Mouse (Mus musculus) natural killer cell, adult 2 months (primary cell): ENCODE measurements around the gene Hsp90ab1.

Source experiments
- DNase-seq, 2 experiments: peaks; one replicate each; pipeline ENCODE4 v3.0.0; 2022; ENCODE audit warnings: low spot score in 2 of 2

The Hsp90ab1 gene

DNA sequence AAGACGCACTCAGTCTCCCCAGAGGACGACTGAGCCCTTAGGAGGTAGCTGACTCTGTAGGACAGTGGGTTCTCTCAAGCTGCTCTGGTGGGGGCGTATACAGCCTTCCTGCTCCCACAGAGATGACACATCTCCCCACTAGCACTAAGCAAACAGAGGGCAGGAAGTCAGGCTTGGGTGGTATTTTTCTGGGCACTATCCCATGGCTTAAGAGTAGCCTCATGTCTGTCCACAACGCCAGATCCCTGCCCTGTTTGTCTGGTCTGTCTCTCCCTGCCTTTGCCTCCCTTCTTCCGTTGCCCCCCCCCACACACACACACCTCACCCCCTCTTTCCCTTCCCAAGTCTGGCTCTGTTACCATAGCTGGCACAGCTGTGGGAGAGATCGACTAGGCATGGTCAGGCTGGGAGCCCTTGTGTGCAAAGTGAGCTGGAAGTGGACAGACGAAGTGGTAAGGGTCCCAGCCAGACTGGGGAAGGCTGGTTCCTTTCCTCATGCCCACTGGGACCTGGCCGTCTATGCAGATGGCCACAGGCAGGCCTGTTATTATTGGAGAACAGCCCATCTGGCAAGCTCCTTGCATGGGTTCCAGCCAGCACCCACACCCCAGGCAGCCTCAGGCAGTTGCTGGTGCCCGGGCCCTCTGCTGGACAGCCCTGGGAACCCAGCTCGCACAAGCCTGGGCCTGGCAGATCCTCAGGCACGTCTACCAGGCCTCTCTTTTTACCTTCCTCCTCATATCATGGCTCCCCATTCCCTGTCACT lies 23.7 kb upstream of the Hsp90ab1 start:
- DNase-seq, result peak; percentile 36 to 49

GRCm38 (mm10) chr17:45595736-45596390 lies 22.8 kb upstream of the Hsp90ab1 start:
- DNase-seq, result no peak

GRCm38 (mm10) chr17:45594881-45595735 lies 22.0 kb upstream of the Hsp90ab1 start:
- DNase-seq, result peak; percentile 46 to 62

DNA sequence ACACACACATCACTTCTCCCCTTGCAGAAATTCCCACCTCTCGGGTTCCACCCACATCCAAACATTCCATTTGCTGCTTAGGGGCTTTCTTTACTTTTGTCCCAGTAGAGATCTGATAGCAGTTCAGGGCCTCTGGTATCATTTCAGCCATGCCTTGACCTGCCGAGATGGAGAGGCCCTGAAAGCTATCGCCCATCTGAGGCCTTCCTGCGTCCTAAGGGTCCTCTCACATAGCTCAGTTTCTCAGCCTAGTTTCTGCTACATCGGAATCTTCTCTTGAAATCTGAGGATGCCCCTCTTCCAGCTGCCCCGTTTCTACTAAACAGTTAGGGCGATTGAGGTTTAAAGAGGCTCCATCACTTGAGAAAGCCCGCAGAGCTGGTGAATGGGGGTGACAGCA lies 21.1 kb upstream of the Hsp90ab1 start:
- no peak for DNase-seq

DNA sequence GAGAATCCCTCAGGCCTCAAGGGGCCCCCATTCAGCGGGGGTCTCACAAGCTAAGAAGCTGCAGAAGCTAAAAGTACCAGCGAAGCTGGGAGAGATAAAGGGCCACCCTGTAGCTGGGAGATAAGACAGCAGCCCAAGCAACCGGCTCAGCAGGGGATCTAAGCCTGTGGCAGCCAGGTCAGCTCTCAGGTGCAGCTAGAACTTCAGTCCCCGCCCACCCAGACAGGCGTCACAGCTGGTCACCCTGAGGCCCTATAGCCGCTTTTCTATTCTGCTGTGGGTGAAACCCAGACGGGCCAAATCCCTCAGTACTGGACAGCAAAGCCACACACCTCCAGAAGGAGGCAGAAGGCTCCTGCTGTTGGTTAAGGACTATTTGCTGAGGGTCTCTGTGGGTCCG lies 20.4 kb upstream of the Hsp90ab1 start:
- no peak for DNase-seq

DNA sequence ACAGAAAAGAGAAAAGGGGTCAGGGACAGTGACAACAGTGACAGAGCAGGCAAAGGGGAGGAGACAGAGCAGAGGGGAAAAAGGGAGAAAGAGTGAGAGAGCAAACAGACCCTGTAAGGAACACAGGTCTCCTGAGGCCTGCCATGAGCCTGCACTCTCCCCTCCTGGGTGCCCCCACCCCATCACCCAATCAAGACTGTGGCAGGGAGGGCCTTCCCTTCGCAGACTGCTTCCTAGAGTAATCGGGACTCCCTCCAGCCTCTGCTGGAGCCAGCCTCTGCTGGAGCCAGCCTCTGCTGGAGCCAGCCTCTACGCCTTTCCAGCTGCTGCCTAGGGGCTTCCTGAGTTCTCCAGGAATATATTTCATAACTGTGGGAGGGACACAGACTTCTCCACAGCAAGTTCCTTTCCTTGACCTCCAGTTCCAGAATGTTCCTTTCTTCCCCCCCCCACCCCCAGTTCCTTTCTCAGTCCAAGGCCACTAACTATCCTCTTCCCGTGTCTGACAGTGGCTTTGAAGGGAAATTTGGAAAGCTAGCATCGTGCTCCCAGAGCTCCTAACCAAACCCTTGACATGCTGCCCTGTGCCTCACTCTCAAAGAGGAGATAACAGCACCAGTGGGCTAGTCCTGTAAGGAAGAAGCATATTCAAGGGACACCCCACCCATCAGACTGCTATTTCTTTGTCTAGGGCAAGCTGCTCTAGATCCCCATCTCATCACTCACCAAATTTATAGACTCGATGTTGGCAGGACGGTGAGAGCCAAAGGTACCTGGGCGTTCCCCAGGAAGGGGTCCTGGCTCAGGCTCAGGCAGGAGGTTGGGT lies 19.7 kb upstream of the Hsp90ab1 start:
- DNase-seq, result no peak

GRCm38 (mm10) chr17:45591701-45592605 lies 18.9 kb upstream of the Hsp90ab1 start:
- no peak for DNase-seq

- DNase-seq, result no peak
Measured at GRCm38 (mm10) chr17:45590410-45590809, 17.3 kb upstream of the Hsp90ab1 start.

- DNase-seq, result no peak
Measured at GRCm38 (mm10) chr17:45589844-45590243, 16.8 kb upstream of the Hsp90ab1 start.

- no peak for DNase-seq
Measured at GRCm38 (mm10) chr17:45589236-45589635, 16.2 kb upstream of the Hsp90ab1 start.

- DNase-seq, result no peak
Measured at GRCm38 (mm10) chr17:45588370-45588769, 15.3 kb upstream of the Hsp90ab1 start.

- no peak for DNase-seq
Measured at GRCm38 (mm10) chr17:45586449-45586837, 13.4 kb upstream of the Hsp90ab1 start.

DNA sequence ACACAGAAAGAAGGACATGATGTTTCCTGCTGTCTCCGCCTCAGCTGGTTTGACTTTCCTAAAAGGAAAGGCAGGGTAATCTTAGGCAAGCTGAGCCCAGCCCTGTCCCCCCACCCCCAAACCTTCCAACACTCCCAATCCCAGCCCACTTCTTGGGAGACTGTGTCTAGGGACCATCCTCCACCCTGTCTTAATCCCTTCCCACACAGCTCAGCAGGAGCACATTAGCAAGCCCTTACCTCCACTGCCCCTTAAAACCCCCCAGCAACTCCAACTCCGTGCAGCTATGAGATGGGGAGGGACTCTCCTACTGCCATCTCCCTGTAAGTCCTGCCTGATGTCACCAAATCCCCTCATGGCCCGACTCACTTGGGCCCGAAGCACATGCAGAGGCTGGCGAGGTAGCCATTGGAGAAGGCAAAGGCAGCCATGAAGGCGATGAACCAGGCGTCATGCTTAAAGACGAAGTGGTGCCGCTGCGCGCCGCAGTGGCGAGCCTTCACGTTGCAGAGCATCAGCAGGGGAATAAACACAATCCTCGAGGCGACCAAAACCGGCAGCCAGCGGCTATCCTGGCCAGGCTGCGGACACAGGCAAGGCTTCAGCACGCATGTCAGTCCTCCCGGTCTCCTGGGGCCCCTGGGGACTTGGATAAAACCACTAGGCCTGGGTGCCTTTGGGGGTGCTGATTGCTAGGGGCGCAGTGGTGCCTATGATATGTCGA lies 12.8 kb upstream of the Hsp90ab1 start:
- DNase-seq, result no peak

DNA sequence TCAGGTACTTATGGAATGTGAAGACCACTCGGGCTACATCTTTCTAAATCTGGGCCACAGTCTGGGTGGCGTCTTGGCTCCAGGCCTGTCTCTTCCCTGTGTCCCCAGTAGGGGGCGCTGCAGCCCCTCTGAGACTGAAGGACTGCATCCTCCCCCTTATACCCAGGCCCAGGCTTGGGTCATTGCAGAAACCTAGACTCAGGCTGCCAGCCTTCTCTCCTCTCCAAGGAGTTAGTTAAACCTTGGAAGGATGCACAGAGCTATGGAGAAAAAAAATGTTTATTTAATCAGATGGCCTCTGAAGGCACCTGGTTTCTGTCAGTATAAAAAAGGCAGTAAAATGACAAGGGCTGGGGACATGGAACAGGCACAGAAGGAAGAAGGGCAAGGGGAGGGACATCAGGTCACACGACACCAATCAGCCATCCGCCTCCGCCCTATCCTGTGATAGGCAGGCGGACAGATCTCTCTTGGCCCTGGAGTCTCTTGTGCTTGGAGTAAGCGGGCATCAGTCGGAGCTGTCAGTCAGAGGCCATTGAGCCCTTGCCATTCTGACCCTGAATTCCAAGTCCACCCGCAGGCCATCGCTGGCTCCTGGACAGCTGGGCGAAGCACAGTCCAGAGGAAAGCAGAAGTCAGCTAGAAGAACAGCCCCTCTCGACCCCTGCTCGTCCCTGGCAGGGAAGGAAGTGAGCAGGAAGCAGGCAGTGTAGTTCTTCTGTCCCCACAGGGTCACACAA lies 12.0 kb upstream of the Hsp90ab1 start:
- peak; percentile 41 to 68 for DNase-seq

DNA sequence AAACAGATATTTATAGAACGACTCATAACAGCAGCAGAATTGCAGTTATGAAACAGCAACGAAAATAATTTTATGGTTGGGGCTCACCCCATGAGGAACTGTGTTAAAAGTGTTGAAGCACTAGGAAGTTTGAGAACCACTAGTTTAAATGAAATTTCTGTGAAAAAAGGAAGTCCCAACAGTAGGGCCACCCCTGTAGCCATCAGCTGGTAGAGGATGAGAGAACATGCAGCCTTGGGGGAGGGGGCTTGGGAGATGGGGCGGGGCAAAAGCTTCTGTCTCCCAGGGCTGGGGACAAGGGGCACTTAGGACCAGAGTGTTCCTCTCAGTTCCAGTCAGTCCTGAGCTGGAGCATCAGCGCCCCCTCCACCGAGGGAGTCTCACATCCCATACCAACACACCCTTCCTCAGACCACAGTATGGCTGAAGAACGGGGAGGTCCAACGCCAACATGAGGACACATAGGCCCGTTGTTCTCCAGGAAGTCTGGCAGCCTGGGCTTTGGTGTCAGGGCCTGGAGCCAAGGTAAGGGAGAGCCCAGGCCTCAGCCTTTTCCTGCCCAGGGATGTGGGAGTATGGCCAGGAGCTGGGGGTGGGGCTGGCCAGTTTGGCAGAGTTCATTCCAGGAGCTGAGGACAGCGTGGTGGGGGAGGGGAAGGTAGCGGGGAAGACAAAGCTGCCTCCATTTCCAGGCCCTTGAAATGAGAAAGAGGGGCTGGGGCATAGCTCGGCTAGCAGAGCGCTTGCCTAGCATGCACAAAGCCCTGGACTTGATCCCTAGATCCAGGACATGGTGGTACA lies 11.2 kb upstream of the Hsp90ab1 start:
- no peak for DNase-seq

DNA sequence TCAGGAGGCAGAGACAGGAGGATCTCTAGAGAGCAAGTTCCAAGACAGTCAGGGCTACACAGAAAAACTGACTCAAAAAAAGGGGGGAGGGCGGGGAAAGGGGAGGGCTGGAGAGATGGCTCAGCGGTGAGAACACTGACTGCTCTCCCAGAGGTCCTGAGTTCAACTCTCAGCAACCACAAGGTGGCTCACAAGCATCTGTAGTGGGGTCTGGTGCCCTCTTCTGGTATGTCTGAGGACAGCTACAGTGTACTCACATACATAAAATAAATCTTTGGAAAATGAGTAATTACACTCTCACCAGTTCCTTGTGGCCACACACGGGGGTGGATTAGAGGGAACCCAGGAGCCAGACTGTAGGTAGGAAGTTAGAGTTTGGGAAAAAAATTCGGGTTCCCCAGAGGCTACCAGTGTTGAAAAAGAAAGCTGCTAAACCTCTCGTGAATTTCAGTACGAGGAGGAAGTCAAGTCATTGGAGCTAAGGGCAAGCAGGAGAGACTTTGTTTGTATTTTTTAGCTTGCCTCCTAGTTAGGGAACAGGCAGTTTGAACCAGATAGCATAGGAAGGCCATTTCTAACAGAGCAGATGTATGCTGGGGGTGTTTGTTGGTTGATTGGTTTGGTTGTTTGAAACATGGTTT lies 9.8 kb upstream of the Hsp90ab1 start:
- peak in 1 of 2 experiments; percentile 34 for DNase-seq

- DNase-seq, result no peak
Measured at GRCm38 (mm10) chr17:45582188-45582587, 9.1 kb upstream of the Hsp90ab1 start.

- peak; percentile 66 to 75 for DNase-seq
Measured at GRCm38 (mm10) chr17:45581567-45581983, 8.5 kb upstream of the Hsp90ab1 start.
